Comparison of ENCODE assay signal across 21 mouse cellular contexts in the genomic region with DNA sequence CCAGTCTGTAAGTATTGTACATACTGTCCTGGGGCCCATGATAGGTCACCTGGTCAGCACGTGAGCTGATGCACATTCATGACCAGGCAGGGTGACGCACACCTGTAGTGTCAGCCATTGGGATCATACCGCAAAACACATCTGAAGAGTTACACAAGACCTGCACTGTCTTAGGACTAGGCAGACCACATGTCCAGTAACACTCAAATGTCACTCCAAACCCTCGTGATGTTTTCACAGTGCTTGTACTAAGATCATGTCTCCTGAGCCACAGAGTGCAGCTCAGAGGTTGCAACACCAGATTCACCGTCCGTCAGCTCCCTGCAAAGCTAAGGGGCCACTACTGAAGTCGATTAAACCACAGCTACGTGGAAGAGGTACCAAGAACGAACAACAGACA.
DNase-seq lines count a peak whose midpoint lies in the region; ATAC-seq and TF ChIP-seq lines count a peak whose summit lies in the region.
"Had no signal": no experiment of that assay in that cellular context is flagged by ENCODE, and none has a peak within 500 bp of the region (broad histone marks: within the 10 kb centered on the region; RNA-seq: fewer than 3 reads in every experiment).

No protein-coding gene starts in this region.

- intact Hi-C loops in heart, postnatal 10 days (cut with DNase I), result no loop called here

- peak; percentile 72 for DNase-seq in heart, adult 11 months
- no peak for DNase-seq in heart, postnatal 10 days
- peak; percentile 32 for DNase-seq in lung, postnatal 0 days (ENCODE audit: low spot score)
- no peak for DNase-seq in lung, postnatal 10 days
- DNase-seq in lung, postnatal 36 days, result peak; percentile 19
- no peak for DNase-seq in lung, adult 2 months
- DNase-seq: adrenal gland, adult 8-10 months; B cell, adult 2 months; cerebellum, adult 11-12 months; cerebellum, adult 2 months; cerebellum, adult 9-10 months; cerebellum, postnatal 10 days; cerebellum, postnatal 25 days had no signal

- no peak overlapping the region for H3K4me3 ChIP-seq in lung, postnatal 0 days (ENCODE audit: low read depth, low read length)
- H3K4me3 ChIP-seq in lung, adult 2 months (replicated peaks; ENCODE audit: extremely low read depth, low read depth, low read length), result no peak overlapping the region
- H3K4me3 ChIP-seq: embryonic facial prominence, embryonic 10.5 days; embryonic facial prominence, embryonic 12.5 days; forebrain, embryonic 13.5 days; forebrain, embryonic 15.5 days had no signal

- no peak overlapping the region for H3K27ac ChIP-seq in lung, postnatal 0 days (ENCODE audit: low read length)
- H3K27ac ChIP-seq: embryonic facial prominence, embryonic 10.5 days; embryonic facial prominence, embryonic 12.5 days; forebrain, embryonic 13.5 days; forebrain, embryonic 15.5 days had no signal

- 75% methylated on average over 9 of the region's 9 CpGs for WGBS in lung, postnatal 0 days
- WGBS in lung, adult 2 months, result 86% methylated on average over 9 of the region's 9 CpGs

- no peaks in the 10 kb centered on the region for H3K27me3 ChIP-seq in lung, postnatal 0 days (replicated peaks; ENCODE audit: insufficient read depth, low read length)
- H3K27me3 ChIP-seq: embryonic facial prominence, embryonic 12.5 days; forebrain, embryonic 13.5 days; forebrain, embryonic 15.5 days; Patski had no signal

- H3K9ac ChIP-seq in lung, postnatal 0 days (replicated peaks; ENCODE audit: low read depth), result no peak overlapping the region
- H3K9ac ChIP-seq: embryonic facial prominence, embryonic 12.5 days; forebrain, embryonic 13.5 days; forebrain, embryonic 15.5 days had no signal

- no peak for TF ChIP-seq EP300 in lung, postnatal 0 days (IDR thresholded peaks at IDR 0.05)

- TF ChIP-seq CTCF in lung, postnatal 0 days (IDR thresholded peaks at IDR 0.05), result no peak
- no peak for TF ChIP-seq CTCF in lung, adult 2 months (IDR thresholded peaks at IDR 0.05; ENCODE audit: insufficient read depth, low read length)

- ATAC-seq in lung, postnatal 0 days, result peak; percentile 83
- ATAC-seq: activated CD4-positive, CD25-positive, alpha-beta regulatory T cell, adult 4 months; CD4-positive, CD25-positive, alpha-beta regulatory T cell, adult 4 months; forebrain, embryonic 13.5 days; forebrain, embryonic 15.5 days; Patski had no signal

- TF ChIP-seq POLR2A in lung, adult 2 months (IDR thresholded peaks at IDR 0.05; ENCODE audit: borderline replicate concordance, extremely low read depth, low read depth, low read length), result no peak

- H3K36me3 ChIP-seq in lung, postnatal 0 days (ENCODE audit: insufficient read depth, low read length), result no peaks in the 10 kb centered on the region
- H3K36me3 ChIP-seq: embryonic facial prominence, embryonic 10.5 days; embryonic facial prominence, embryonic 12.5 days; forebrain, embryonic 15.5 days; G1E had no signal

- H3K4me1 ChIP-seq in lung, postnatal 0 days (ENCODE audit: insufficient read depth, low read depth, low read length), result no peaks in the 10 kb centered on the region
- no peaks in the 10 kb centered on the region for H3K4me1 ChIP-seq in lung, adult 2 months (ENCODE audit: control insufficient read depth, insufficient read depth, low read length)
- H3K4me1 ChIP-seq: embryonic facial prominence, embryonic 10.5 days; embryonic facial prominence, embryonic 12.5 days; forebrain, embryonic 13.5 days; forebrain, embryonic 15.5 days had no signal

- no peaks in the 10 kb centered on the region for H3K9me3 ChIP-seq in lung, postnatal 0 days (ENCODE audit: low read length)
- H3K9me3 ChIP-seq: embryonic facial prominence, embryonic 10.5 days; embryonic facial prominence, embryonic 12.5 days; forebrain, embryonic 13.5 days; forebrain, embryonic 15.5 days had no signal

- no peak overlapping the region for H3K4me2 ChIP-seq in lung, postnatal 0 days (replicated peaks; ENCODE audit: low read depth, low read length)
- H3K4me2 ChIP-seq: embryonic facial prominence, embryonic 12.5 days; forebrain, embryonic 13.5 days; forebrain, embryonic 15.5 days had no signal

Comparison
In these comparisons a context has a peak if more than half of its experiments do, and no peak if none do; other contexts are left out.
1. DNase-seq: peak in heart, adult 11 months (single experiment), lung, postnatal 0 days (single experiment) and lung, postnatal 36 days (single experiment); none in heart, postnatal 10 days (0 of 2), lung, postnatal 10 days (single experiment) and lung, adult 2 months (single experiment).